Mouse (Mus musculus): ENCODE measurements around the gene Hmgb1. TPM values are rescaled to one million over a fixed set of nuclear protein-coding genes. Genes with fewer than 3 reads are reported as not detected.

Hmgb1 gene
- polyA plus RNA-seq, 1 experiment from 2014 or later, result 1,601 TPM

DNA sequence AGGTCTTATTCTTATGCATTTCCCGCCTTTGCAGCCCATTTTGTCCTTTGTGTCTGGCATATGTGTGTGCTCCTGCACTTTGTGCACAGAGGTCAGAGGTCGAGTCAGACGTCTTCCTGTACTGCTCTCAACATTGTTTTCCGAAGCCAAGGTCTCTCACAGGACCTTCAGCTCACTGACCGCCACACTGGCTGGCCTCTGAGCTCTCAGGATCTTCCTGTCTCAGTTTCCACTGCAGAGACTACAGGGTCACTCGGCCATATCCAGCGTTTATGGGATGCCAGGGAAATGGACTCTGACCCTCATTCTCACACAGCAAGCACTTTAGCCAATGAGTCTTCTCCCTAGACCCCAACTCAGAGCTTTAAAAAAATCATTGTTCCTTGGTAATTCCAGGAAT, 19.4 kb downstream of the Hmgb1 start:
- no peak overlapping the region for H3K27ac ChIP-seq (ENCODE audit: low read length)
- 51% methylated on average over 7 of the region's 7 CpGs for WGBS

DNA sequence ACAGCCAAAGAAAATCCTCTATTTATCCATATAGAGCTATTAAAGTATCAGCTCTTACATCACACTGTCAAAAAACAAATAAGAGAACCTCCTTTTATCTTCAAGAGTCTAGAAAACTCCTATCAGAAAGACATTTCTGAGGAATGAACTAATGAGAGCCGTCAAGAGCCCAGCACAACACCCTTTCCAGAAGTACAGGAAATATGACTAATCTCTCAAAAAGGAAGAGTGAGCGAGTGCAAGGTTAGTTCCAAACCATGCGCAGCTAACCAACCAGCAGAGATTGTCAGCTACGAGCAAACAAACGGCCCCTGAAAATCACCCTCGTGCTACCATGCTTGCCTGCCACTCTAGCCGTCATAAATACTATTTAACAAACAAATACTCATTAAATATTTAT, 21.4 kb downstream of the Hmgb1 start:
- H3K27ac ChIP-seq (ENCODE audit: low read length), result no peak overlapping the region
- no peaks in the 10 kb centered on the region for H3K36me3 ChIP-seq (ENCODE audit: control insufficient read depth, insufficient read depth, low read length)
- WGBS, result 33% methylated on average over 7 of the region's 7 CpGs
- peak; percentile 54; the same call in 1 of the 2 replicates for ATAC-seq (ENCODE audit: low read depth)
- H3K27me3 ChIP-seq (ENCODE audit: control insufficient read depth, insufficient read depth, low read depth, low read length), result no peaks in the 10 kb centered on the region
- no peaks in the 10 kb centered on the region for H3K9me3 ChIP-seq (ENCODE audit: control insufficient read depth, low read length)
- H3K4me3 ChIP-seq (ENCODE audit: low read length), result no peak overlapping the region
- H3K9ac ChIP-seq (ENCODE audit: low read length), result no peak overlapping the region
- peaks cover 3% of the 10 kb centered on the region for H3K4me1 ChIP-seq (replicated peaks; ENCODE audit: control insufficient read depth, insufficient read depth, low read length)
- no peak overlapping the region; the same call in 1 of the 2 replicates for H3K4me2 ChIP-seq (ENCODE audit: low read depth, low read length)

More for the DNA sequence above, 19.4 kb downstream of the Hmgb1 start:
- Histone ChIP-seq H3K4me1 (replicated peaks; ENCODE audit: control insufficient read depth, insufficient read depth, low read length) (peaks cover 3% of the 10 kb centered on the region), H3K4me2 (ENCODE audit: low read depth, low read length) (no peak overlapping the region), H3K9ac (ENCODE audit: low read length) (no peak overlapping the region), H3K4me3 (ENCODE audit: low read length) (no peak overlapping the region), H3K27me3 (ENCODE audit: control insufficient read depth, insufficient read depth, low read depth, low read length) (no peaks in the 10 kb centered on the region), H3K36me3 (ENCODE audit: control insufficient read depth, insufficient read depth, low read length) (no peaks in the 10 kb centered on the region), H3K9me3 (ENCODE audit: control insufficient read depth, low read length) (no peaks in the 10 kb centered on the region)
- no peak for ATAC-seq (ENCODE audit: low read depth)

DNA sequence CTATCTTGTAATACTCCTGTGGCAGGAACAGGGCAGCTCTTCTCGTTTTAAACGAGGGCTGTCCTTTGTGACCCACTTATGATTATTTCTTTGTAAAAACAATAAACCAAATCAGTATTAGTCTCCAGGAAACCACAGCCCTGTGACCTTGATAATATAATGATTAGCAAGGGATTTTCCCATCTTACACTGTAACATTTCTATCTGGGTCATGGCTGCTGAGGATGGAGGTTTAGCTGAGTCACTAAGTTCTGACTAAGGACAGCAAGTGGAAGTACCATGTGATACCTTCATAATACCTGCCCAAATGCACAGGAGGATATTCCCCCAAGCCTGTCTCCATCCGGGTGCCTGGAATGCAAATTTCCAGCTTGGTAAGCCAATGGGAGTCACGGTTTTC, 23.8 kb downstream of the Hmgb1 start:
- Histone ChIP-seq H3K9ac (ENCODE audit: low read length) (no peak overlapping the region), H3K27me3 (ENCODE audit: control insufficient read depth, insufficient read depth, low read depth, low read length) (no peaks in the 10 kb centered on the region)

DNA sequence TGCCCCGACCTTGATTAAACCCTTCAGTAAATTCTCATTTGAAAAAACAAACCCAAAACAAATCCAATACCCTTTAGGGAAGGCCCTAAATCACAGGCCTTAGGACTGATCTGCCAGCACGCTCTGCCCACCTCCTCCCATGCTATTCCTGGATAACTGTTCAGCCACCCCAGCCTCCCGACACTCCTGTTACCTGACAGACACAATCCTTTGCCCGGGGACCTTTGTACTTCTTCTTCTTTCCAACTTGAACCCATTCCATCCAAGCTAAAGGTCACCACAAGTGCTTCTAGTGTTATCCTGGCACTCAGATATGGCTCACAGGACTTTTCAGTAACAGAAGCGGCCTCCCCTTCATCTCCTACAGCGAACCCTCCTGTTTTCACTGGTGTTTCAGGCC, 25.3 kb downstream of the Hmgb1 start:
- H3K4me3 ChIP-seq (ENCODE audit: low read length), result no peak overlapping the region
- no peaks in the 10 kb centered on the region for H3K9me3 ChIP-seq (ENCODE audit: control insufficient read depth, low read length)
- 82% methylated on average over 6 of the region's 6 CpGs for WGBS
- no peak overlapping the region for H3K4me2 ChIP-seq (ENCODE audit: low read depth, low read length)
- ATAC-seq (ENCODE audit: low read depth), result no peak
- H3K36me3 ChIP-seq (ENCODE audit: control insufficient read depth, insufficient read depth, low read length), result no peaks in the 10 kb centered on the region
- peaks cover 3% of the 10 kb centered on the region for H3K4me1 ChIP-seq (replicated peaks; ENCODE audit: control insufficient read depth, insufficient read depth, low read length)
- no peak overlapping the region for H3K9ac ChIP-seq (ENCODE audit: low read length)
- H3K27ac ChIP-seq (ENCODE audit: low read length), result no peak overlapping the region
- no peaks in the 10 kb centered on the region for H3K27me3 ChIP-seq (ENCODE audit: control insufficient read depth, insufficient read depth, low read depth, low read length)

More for the DNA sequence above, 23.8 kb downstream of the Hmgb1 start:
- Histone ChIP-seq H3K36me3 (ENCODE audit: control insufficient read depth, insufficient read depth, low read length) (no peaks in the 10 kb centered on the region), H3K4me2 (ENCODE audit: low read depth, low read length) (no peak overlapping the region), H3K27ac (ENCODE audit: low read length) (no peak overlapping the region), H3K4me3 (ENCODE audit: low read length) (no peak overlapping the region), H3K4me1 (replicated peaks; ENCODE audit: control insufficient read depth, insufficient read depth, low read length) (peaks cover 3% of the 10 kb centered on the region), H3K9me3 (ENCODE audit: control insufficient read depth, low read length) (no peaks in the 10 kb centered on the region)
- ATAC-seq (ENCODE audit: low read depth), result no peak
- WGBS, result 67% methylated on average over 4 of the region's 4 CpGs

DNA sequence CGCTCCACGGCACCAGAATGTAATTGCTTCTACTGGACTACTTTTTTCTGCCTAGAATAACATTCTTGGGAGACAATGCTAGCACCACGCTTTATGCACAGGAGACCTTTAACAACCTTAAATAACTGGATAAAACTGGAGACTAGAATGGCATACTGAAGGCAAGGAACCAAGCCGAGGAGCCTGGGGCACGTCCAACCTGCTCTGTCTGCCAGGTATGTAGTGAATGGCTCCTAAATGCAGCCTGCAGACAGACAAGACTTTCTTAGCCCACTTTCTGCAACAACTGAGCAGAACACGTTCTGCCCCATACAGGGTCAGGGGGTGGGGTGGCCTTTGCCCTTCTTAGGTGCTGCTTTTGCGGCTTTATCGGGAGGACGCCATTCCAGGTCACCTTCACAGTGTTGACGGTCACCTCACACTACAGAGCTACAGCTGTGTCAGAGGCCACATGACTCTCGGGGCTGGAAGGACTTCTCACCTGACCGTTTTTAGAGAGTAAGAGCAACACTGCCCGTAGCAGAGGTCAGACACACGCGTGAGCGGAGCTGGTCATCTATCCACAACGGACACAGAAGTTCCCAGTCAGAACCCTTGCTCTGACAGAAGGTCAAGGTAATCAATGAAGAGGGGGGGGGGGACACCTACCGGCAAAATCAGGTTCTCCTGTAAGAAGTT, 27.3 kb downstream of the Hmgb1 start:
- Histone ChIP-seq H3K27me3 (ENCODE audit: control insufficient read depth, insufficient read depth, low read depth, low read length) (no peaks in the 10 kb centered on the region), H3K36me3 (ENCODE audit: control insufficient read depth, insufficient read depth, low read length) (no peaks in the 10 kb centered on the region), H3K4me2 (ENCODE audit: low read depth, low read length) (no peak overlapping the region), H3K4me3 (ENCODE audit: low read length) (no peak overlapping the region), H3K9me3 (ENCODE audit: control insufficient read depth, low read length) (no peaks in the 10 kb centered on the region), H3K27ac (ENCODE audit: low read length) (no peak overlapping the region), H3K9ac (ENCODE audit: low read length) (no peak overlapping the region), H3K4me1 (replicated peaks; ENCODE audit: control insufficient read depth, insufficient read depth, low read length) (no peaks in the 10 kb centered on the region; the same call in 1 of the 2 replicates)
- 82% methylated on average over 18 of the region's 18 CpGs for WGBS
- no peak for ATAC-seq (ENCODE audit: low read depth)

DNA sequence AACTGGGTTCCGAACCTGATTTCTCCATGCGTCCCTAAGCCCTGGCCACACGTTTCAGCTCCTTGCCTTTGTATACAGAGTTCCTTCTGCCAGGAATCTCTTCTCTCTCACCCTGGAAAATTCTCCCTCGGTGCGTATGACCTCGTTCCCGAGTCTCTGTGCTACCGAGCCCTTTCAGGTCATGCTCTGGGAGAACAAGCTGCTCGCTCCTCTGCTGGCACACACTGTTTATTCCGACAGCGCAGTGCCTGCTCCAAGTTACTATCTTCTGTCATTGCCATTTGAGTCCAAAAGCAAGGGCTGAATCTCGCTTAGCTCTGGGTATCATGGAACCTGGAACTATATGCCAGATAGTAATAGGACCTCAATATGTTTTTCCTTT, 31.5 kb downstream of the Hmgb1 start:
- no peak overlapping the region for H3K9ac ChIP-seq (ENCODE audit: low read length)
- WGBS, result 40% methylated on average over 12 of the region's 12 CpGs
- ATAC-seq (ENCODE audit: low read depth), result no peak
- H3K36me3 ChIP-seq (ENCODE audit: control insufficient read depth, insufficient read depth, low read length), result no peaks in the 10 kb centered on the region
- peaks cover 3% of the 10 kb centered on the region for H3K4me1 ChIP-seq (replicated peaks; ENCODE audit: control insufficient read depth, insufficient read depth, low read length)
- H3K4me2 ChIP-seq (ENCODE audit: low read depth, low read length), result peak overlapping the region; percentile 23
- H3K27ac ChIP-seq (ENCODE audit: low read length), result peak overlapping the region; percentile 80
- no peaks in the 10 kb centered on the region; the same call in 1 of the 2 replicates for H3K9me3 ChIP-seq (ENCODE audit: control insufficient read depth, low read length)
- H3K4me3 ChIP-seq (ENCODE audit: low read length), result no peak overlapping the region
- H3K27me3 ChIP-seq (ENCODE audit: control insufficient read depth, insufficient read depth, low read depth, low read length), result no peaks in the 10 kb centered on the region

DNA sequence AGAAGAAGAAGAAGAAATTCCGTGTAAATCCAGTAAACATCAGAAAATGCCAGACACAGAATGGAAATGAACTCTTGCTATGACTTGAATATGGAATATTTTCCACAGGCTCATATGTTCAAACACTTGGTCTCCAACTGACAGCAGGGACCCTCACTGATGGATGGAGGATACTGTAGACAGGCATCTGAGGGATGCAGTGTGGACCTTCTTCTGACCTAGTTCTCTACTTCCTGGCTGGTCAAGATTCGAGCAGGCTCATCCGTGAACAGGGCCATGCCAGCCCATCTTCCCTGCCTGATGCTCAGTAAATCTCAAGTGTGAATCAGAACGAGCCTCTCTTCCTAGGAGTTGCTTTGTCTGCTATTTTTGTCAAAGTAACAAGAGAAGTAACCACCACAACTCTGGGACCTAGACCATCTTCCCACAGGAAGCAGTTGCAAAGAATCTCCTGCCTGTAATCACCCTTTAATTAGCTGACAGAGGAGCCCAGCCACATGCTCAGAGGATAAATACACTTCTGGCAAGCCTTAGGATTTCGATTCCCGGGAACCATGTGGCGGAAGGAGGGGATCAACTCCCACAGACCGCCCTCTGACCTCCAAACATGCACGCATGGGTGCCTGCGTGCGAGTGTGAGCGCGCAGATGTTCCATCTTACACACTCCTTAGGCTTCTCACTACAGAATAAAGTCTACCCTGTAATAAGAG, 32.1 kb downstream of the Hmgb1 start:
- ATAC-seq (ENCODE audit: low read depth), result peak; percentile 94
- H3K27me3 ChIP-seq (ENCODE audit: control insufficient read depth, insufficient read depth, low read depth, low read length), result no peaks in the 10 kb centered on the region
- peak overlapping the region; percentile 80 for H3K27ac ChIP-seq (ENCODE audit: low read length)
- H3K9ac ChIP-seq (ENCODE audit: low read length), result no peak overlapping the region
- H3K9me3 ChIP-seq (ENCODE audit: control insufficient read depth, low read length), result no peaks in the 10 kb centered on the region; the same call in 1 of the 2 replicates
- H3K4me1 ChIP-seq (replicated peaks; ENCODE audit: control insufficient read depth, insufficient read depth, low read length), result peaks cover 3% of the 10 kb centered on the region
- 36% methylated on average over 13 of the region's 13 CpGs for WGBS
- no peaks in the 10 kb centered on the region for H3K36me3 ChIP-seq (ENCODE audit: control insufficient read depth, insufficient read depth, low read length)
- peak overlapping the region; percentile 23 for H3K4me2 ChIP-seq (ENCODE audit: low read depth, low read length)
- no peak overlapping the region for H3K4me3 ChIP-seq (ENCODE audit: low read length)

DNA sequence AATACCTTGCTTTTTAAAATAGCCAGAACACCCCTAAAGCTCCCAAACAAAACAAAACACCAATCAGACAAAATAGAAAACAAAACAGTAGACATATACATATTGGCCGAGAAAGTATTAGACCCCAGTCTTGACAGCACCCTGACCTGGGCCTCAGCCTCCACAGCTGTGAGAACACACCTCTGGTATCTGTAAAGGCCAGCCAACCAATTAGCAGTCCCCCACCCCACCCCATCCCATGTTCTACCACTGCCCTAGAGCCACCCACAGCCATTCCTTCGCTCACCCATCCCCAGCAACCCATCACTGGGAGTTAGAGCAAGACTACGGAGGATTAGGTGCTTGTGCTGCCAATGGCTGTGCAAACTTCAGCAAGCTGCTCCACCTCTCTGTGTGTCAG, 33.4 kb downstream of the Hmgb1 start:
- H3K27ac ChIP-seq (ENCODE audit: low read length), result peak overlapping the region; percentile 80

DNA sequence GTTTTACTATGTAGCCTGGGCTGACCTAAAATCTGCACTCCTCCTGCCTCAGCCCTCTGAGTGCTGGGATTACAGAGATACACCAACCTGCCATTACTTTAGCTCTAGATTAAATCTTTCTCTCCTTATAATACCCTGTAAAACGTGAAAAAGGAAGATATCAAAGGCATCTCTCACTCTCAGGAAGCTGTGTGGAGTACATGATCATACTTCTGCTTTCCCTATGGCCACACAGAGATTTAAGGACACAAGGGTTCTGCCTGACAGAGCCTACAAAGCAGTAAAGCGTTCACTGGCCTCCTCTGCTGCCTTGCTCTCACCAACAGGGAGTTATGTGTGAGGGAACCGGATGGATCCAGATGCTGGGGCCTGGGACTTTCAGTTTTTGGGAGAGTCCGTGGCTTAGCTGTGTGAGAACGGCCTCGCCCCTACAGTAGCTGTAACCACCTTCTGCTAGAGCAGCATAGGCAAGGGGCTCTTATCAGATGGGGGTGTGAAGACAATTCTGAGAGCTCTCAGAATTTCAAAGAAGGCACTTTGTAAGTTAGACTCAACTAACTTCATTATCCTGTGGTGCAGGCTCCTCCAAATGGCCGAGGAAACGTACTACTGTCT, 36.8 kb downstream of the Hmgb1 start:
- H3K4me1 ChIP-seq (replicated peaks; ENCODE audit: control insufficient read depth, insufficient read depth, low read length), result peaks cover 3% of the 10 kb centered on the region
- H3K27ac ChIP-seq (ENCODE audit: low read length), result no peak overlapping the region
- no peaks in the 10 kb centered on the region for H3K27me3 ChIP-seq (ENCODE audit: control insufficient read depth, insufficient read depth, low read depth, low read length)
- no peak overlapping the region for H3K9ac ChIP-seq (ENCODE audit: low read length)
- H3K4me2 ChIP-seq (ENCODE audit: low read depth, low read length), result no peak overlapping the region
- no peak overlapping the region for H3K4me3 ChIP-seq (ENCODE audit: low read length)
- H3K36me3 ChIP-seq (ENCODE audit: control insufficient read depth, insufficient read depth, low read length), result no peaks in the 10 kb centered on the region
- ATAC-seq (ENCODE audit: low read depth), result no peak
- H3K9me3 ChIP-seq (ENCODE audit: control insufficient read depth, low read length), result no peaks in the 10 kb centered on the region; the same call in 1 of the 2 replicates
- 71% methylated on average over 8 of the region's 8 CpGs for WGBS

More for the DNA sequence above, 33.4 kb downstream of the Hmgb1 start:
- Histone ChIP-seq H3K4me3 (ENCODE audit: low read length) (no peak overlapping the region), H3K9ac (ENCODE audit: low read length) (no peak overlapping the region), H3K36me3 (ENCODE audit: control insufficient read depth, insufficient read depth, low read length) (no peaks in the 10 kb centered on the region), H3K4me1 (replicated peaks; ENCODE audit: control insufficient read depth, insufficient read depth, low read length) (peaks cover 3% of the 10 kb centered on the region), H3K9me3 (ENCODE audit: control insufficient read depth, low read length) (no peaks in the 10 kb centered on the region; the same call in 1 of the 2 replicates), H3K27me3 (ENCODE audit: control insufficient read depth, insufficient read depth, low read depth, low read length) (no peaks in the 10 kb centered on the region), H3K4me2 (ENCODE audit: low read depth, low read length) (no peak overlapping the region)
- no peak for ATAC-seq (ENCODE audit: low read depth)
- WGBS, result 91% methylated on average over 3 of the region's 3 CpGs

Measured in lung, embryonic 16.5 days (tissue).